Mouse (Mus musculus): ENCODE measurements around the gene Bbx.

The Bbx gene

GRCm38 (mm10) chr16:50160418-50161271 is 271.5 kb downstream of the Bbx start:
- no peak for DNase-seq (ENCODE audit: low spot score)

DNA sequence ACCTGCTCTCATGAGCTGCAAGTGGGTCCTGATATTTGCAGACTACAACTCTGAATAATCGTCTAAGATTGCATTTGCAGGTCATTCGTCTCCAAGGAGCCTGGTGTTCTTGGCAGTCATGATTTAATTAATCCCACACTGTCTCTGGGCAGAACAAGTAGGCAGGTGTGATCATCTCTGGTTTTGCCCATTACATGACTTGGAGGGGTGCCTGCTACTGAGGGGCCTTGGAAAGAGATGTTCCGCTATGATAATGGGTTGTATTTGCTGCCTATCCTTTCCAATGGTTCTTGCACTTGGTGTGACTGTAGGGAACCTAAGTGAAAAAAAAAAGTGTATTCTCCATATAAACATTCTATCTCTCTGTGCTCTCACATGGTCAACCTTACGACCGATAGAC is 273.6 kb downstream of the Bbx start:
- no peak for DNase-seq (ENCODE audit: low spot score)

- DNase-seq (ENCODE audit: low spot score), result no peak
Measured at GRCm38 (mm10) chr16:50149606-50150005, 282.6 kb downstream of the Bbx start.

DNA sequence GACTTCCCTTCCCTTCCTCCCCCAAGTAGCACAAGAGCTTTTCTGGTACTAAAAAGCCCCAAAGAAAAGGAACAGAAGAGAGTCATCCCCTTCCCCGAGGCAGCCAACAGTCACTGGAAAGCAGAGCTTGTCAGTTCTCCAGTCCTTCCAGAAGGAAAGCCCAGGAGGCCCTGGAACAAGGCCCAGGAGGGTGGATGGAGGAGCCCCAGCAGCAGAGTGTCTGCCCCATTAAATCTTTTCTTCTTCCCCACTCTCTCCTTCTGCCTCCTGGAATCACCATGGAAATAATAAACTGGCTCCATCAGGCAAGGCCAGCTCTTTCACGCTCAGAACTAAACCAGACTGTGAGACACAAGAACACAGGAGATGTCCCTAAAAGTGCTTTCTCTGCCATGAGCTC is 284.3 kb downstream of the Bbx start:
- no peak for DNase-seq (ENCODE audit: low spot score)

Data from T-cell, adult 2 months (primary cell).